Mouse (Mus musculus) kidney, embryonic 16.5 days (tissue): ENCODE measurements around the gene Slc25a22. TPM values are rescaled to one million over a fixed set of nuclear protein-coding genes. Genes with fewer than 3 reads are reported as not detected.
A peak's percentile ranks its signal among the peaks of the same experiment; 100 is the strongest.

Experiments
- ATAC-seq: fragments of 200-750 bp; cut with Nextera tagmentation; 2 replicates; pipeline ENCODE4 v1.8.0; 2017; ENCODE audit warnings: moderate TSS enrichment; ENCODE audit not compliant: low FRiP score, low TSS enrichment
- H3K27ac ChIP-seq: fragments of 300-500 bp; sonication (generic); 2 replicates; pipeline ENCODE4 v1.5.1; 2014; ENCODE audit warnings: low read length
- H3K27me3 ChIP-seq: fragments of 300-500 bp; sonication (generic); 2 replicates; pipeline ENCODE4 v1.6.1; 2014; ENCODE audit warnings: low read length, control low read depth, mixed read lengths; ENCODE audit not compliant: insufficient read depth
- H3K36me3 ChIP-seq: fragments of 300-500 bp; sonication (generic); 2 replicates; pipeline ENCODE4 v1.6.1; 2014; ENCODE audit warnings: low read length, control low read depth, mixed read lengths; ENCODE audit not compliant: insufficient read depth
- H3K4me1 ChIP-seq: fragments of 300-500 bp; sonication (generic); 2 replicates; pipeline ENCODE4 v1.6.1; 2014; ENCODE audit warnings: low read length, control low read depth, mixed read lengths; ENCODE audit not compliant: insufficient read depth
- H3K4me2 ChIP-seq: fragments of 300-500 bp; sonication (generic); replicated peaks from 2 replicates; pipeline ENCODE4 v1.6.1; 2014; ENCODE audit warnings: low read depth, low read length
- H3K4me3 ChIP-seq: fragments of 300-500 bp; sonication (generic); 2 replicates; pipeline ENCODE4 v1.5.1; 2014; ENCODE audit warnings: mild to moderate bottlenecking, low read length
- H3K9ac ChIP-seq: fragments of 300-500 bp; sonication (generic); replicated peaks from 2 replicates; pipeline ENCODE4 v1.6.1; 2014; ENCODE audit warnings: low read length
- H3K9me3 ChIP-seq: fragments of 300-500 bp; sonication (generic); 2 replicates; pipeline ENCODE4 v1.6.1; 2016; ENCODE audit warnings: low read length, control low read depth
- WGBS: fragments of 180-500 bp; shearing (Covaris S2); extraction: QIAGEN DNeasy Blood & Tissue Kit; methylation state at CpG from one replicate; pipeline ENCODE4 v1.1.7; 2014; 5-methylcytosine and 5-hydroxymethylcytosine counted together
- polyA plus RNA-seq: library from polyadenylated mRNA; unstranded; fragments of >200 nt; fragmentation: Nextera tagmentation; extraction: Ambion mirVana; gene quantifications from 2 replicates; pipeline ENCODE4 v1.2.1, GENCODE M21; 2015

Gene Slc25a22
- polyA plus RNA-seq, 1 experiment from 2014 or later = 33.2 TPM

- 95% methylated on average over 11 of the region's 11 CpGs for WGBS
Observed at GRCm38 (mm10) chr7:141439811-141440210, 2.1 kb upstream of the Slc25a22 start.

GRCm38 (mm10) chr7:141439140-141439679 lies 1.5 kb upstream of the Slc25a22 start:
- WGBS = 96% methylated on average over 10 of the region's 10 CpGs
- Histone ChIP-seq H3K36me3 (peaks cover 19% of the 10 kb centered on the region; the same call in 1 of the 2 replicates), H3K4me3 (no peak overlapping the region), H3K9me3 (no peaks in the 10 kb centered on the region), H3K4me2 (no peak overlapping the region), H3K27ac (no peak overlapping the region), H3K4me1 (peaks cover 49% of the 10 kb centered on the region), H3K27me3 (no peaks in the 10 kb centered on the region), H3K9ac (no peak overlapping the region)
- no peak for ATAC-seq

More at GRCm38 (mm10) chr7:141439811-141440210, 2.1 kb upstream of the Slc25a22 start:
- Histone ChIP-seq H3K4me1 (peaks cover 43% of the 10 kb centered on the region), H3K4me2 (no peak overlapping the region), H3K9me3 (no peaks in the 10 kb centered on the region), H3K27ac (no peak overlapping the region), H3K9ac (no peak overlapping the region), H3K4me3 (no peak overlapping the region), H3K36me3 (peaks cover 19% of the 10 kb centered on the region; the same call in 1 of the 2 replicates), H3K27me3 (no peaks in the 10 kb centered on the region)
- ATAC-seq = no peak

GRCm38 (mm10) chr7:141438201-141438968 lies 693 bp upstream of the Slc25a22 start:
- H3K27me3 ChIP-seq = no peaks in the 10 kb centered on the region
- no peak for ATAC-seq
- 91% methylated on average over 12 of the region's 12 CpGs for WGBS
- H3K9ac ChIP-seq = no peak overlapping the region
- no peaks in the 10 kb centered on the region for H3K9me3 ChIP-seq
- H3K4me3 ChIP-seq = no peak overlapping the region
- H3K4me2 ChIP-seq = no peak overlapping the region
- H3K27ac ChIP-seq = no peak overlapping the region
- H3K36me3 ChIP-seq = peaks cover 22% of the 10 kb centered on the region
- peaks cover 50% of the 10 kb centered on the region for H3K4me1 ChIP-seq

- H3K9me3 ChIP-seq = no peaks in the 10 kb centered on the region
- H3K4me2 ChIP-seq = peak overlapping the region; percentile 93
- H3K27ac ChIP-seq = no peak overlapping the region
- 55% methylated on average over 2 of the region's 2 CpGs for WGBS
- peak overlapping the region; percentile 77 for H3K9ac ChIP-seq
- H3K4me3 ChIP-seq = peak overlapping the region; percentile 58
- H3K36me3 ChIP-seq = peaks cover 38% of the 10 kb centered on the region
- no peaks in the 10 kb centered on the region for H3K27me3 ChIP-seq
- ATAC-seq = no peak
- peaks cover 32% of the 10 kb centered on the region for H3K4me1 ChIP-seq
Observed at GRCm38 (mm10) chr7:141436523-141436892, 1.2 kb downstream of the Slc25a22 start.

- Histone ChIP-seq H3K4me2 (peak overlapping the region; percentile 87; the same call in 1 of the 2 replicates), H3K4me3 (0 out of 2 replicates have a peak overlapping the region, but pooled peaks have one; percentile 57), H3K27ac (no peak overlapping the region), H3K4me1 (peaks cover 32% of the 10 kb centered on the region), H3K36me3 (peaks cover 43% of the 10 kb centered on the region), H3K9ac (no peak overlapping the region), H3K27me3 (no peaks in the 10 kb centered on the region), H3K9me3 (no peaks in the 10 kb centered on the region)
- WGBS = 78% methylated on average over 9 of the region's 9 CpGs
- no peak for ATAC-seq
Observed at GRCm38 (mm10) chr7:141435856-141436522, 1.7 kb downstream of the Slc25a22 start.

GRCm38 (mm10) chr7:141435129-141435855 lies 2.4 kb downstream of the Slc25a22 start:
- ATAC-seq = no peak
- Histone ChIP-seq H3K4me3 (peak overlapping the region; percentile 57), H3K27ac (peak overlapping the region; percentile 44), H3K36me3 (peaks cover 50% of the 10 kb centered on the region), H3K9ac (peak overlapping the region; percentile 65), H3K9me3 (no peaks in the 10 kb centered on the region), H3K27me3 (no peaks in the 10 kb centered on the region), H3K4me2 (peak overlapping the region; percentile 87), H3K4me1 (peaks cover 32% of the 10 kb centered on the region)
- WGBS = 5% methylated on average over 17 of the region's 17 CpGs

GRCm38 (mm10) chr7:141434464-141434863 lies 3.2 kb downstream of the Slc25a22 start:
- no peak for ATAC-seq
- Histone ChIP-seq H3K9me3 (no peaks in the 10 kb centered on the region), H3K4me1 (peaks cover 39% of the 10 kb centered on the region), H3K27ac (peak overlapping the region; percentile 44), H3K4me2 (peak overlapping the region; percentile 87), H3K4me3 (peak overlapping the region; percentile 57), H3K36me3 (peaks cover 46% of the 10 kb centered on the region), H3K27me3 (no peaks in the 10 kb centered on the region), H3K9ac (peak overlapping the region; percentile 65)
- 14% methylated on average over 8 of the region's 8 CpGs for WGBS

- no peak for ATAC-seq
- H3K27ac ChIP-seq = no peak overlapping the region
- H3K9ac ChIP-seq = peak overlapping the region; percentile 65
- peaks cover 46% of the 10 kb centered on the region for H3K4me1 ChIP-seq
- H3K4me3 ChIP-seq = peak overlapping the region; percentile 57
- peak overlapping the region; percentile 87 for H3K4me2 ChIP-seq
- no peaks in the 10 kb centered on the region for H3K27me3 ChIP-seq
- 67% methylated on average over 15 of the region's 15 CpGs for WGBS
- H3K36me3 ChIP-seq = peaks cover 40% of the 10 kb centered on the region
- H3K9me3 ChIP-seq = no peaks in the 10 kb centered on the region
Observed at GRCm38 (mm10) chr7:141433517-141434400, 3.9 kb downstream of the Slc25a22 start.
